Mouse (Mus musculus) forebrain, embryonic 14.5 days (tissue): ENCODE results near the gene Robo1. TPM values are rescaled to one million over a fixed set of nuclear protein-coding genes. Genes with fewer than 3 reads are reported as not detected.

Source experiments
- ATAC-seq: fragments of 200-750 bp; cut with Nextera tagmentation; 2 replicates; pipeline ENCODE4 v1.8.0; 2017; ENCODE audit warnings: mild to moderate bottlenecking, moderate library complexity
- DNase-seq: peaks from one replicate; pipeline ENCODE4 v3.0.0-alpha.2; 2015; ENCODE audit warnings: low spot score
- H3K27ac ChIP-seq: fragments of 300-500 bp; sonication (generic); 2 replicates; pipeline ENCODE4 v1.5.1; 2014; ENCODE audit warnings: low read depth, mild to moderate bottlenecking, control low read depth, low read length, moderate library complexity
- H3K27me3 ChIP-seq: fragments of 300-500 bp; sonication (generic); replicated peaks from 2 replicates; pipeline ENCODE4 v1.6.1; 2014; ENCODE audit warnings: low read length, control low read depth, mixed read lengths; ENCODE audit not compliant: control insufficient read depth, insufficient read depth
- H3K36me3 ChIP-seq: fragments of 300-500 bp; sonication (generic); 2 replicates; pipeline ENCODE4 v1.6.1; 2014; ENCODE audit warnings: low read length, control low read depth; ENCODE audit not compliant: control insufficient read depth, insufficient read depth
- H3K4me1 ChIP-seq: fragments of 300-500 bp; sonication (generic); 2 replicates; pipeline ENCODE4 v1.6.1; 2014; ENCODE audit warnings: antibody characterized with exemption, low read length, control low read depth; ENCODE audit not compliant: control insufficient read depth, insufficient read depth
- H3K4me2 ChIP-seq: fragments of 300-500 bp; sonication (generic); 2 replicates; pipeline ENCODE4 v1.6.1; 2014; ENCODE audit warnings: mild to moderate bottlenecking, control low read depth, low read length
- H3K4me3 ChIP-seq: fragments of 300-500 bp; sonication (generic); 2 replicates; pipeline ENCODE4 v1.5.1; 2014; ENCODE audit warnings: low read depth, low read length, control low read depth
- H3K9ac ChIP-seq: fragments of 300-500 bp; sonication (generic); 2 replicates; pipeline ENCODE4 v1.6.1; 2014; ENCODE audit warnings: mild to moderate bottlenecking, low read length, control low read depth, moderate library complexity
- H3K9me3 ChIP-seq: fragments of 300-500 bp; sonication (generic); replicated peaks from 2 replicates; pipeline ENCODE4 v1.6.1; 2016; ENCODE audit warnings: low read length, control low read depth, mixed read lengths; ENCODE audit not compliant: control insufficient read depth
- WGBS: fragments of 180-500 bp; shearing (Covaris S2); extraction: QIAGEN DNeasy Blood & Tissue Kit; methylation state at CpG from one replicate; pipeline ENCODE4 v1.1.7; 2014; 5-methylcytosine and 5-hydroxymethylcytosine counted together
- polyA plus RNA-seq: library from polyadenylated mRNA; unstranded; fragments of >200 nt; fragmentation: Nextera tagmentation; extraction: Ambion mirVana; gene quantifications from 2 replicates; pipeline ENCODE4 v1.2.1, GENCODE M21; 2014

Gene Robo1
- polyA plus RNA-seq, 1 experiment from 2014 or later: 37.1 TPM

DNA sequence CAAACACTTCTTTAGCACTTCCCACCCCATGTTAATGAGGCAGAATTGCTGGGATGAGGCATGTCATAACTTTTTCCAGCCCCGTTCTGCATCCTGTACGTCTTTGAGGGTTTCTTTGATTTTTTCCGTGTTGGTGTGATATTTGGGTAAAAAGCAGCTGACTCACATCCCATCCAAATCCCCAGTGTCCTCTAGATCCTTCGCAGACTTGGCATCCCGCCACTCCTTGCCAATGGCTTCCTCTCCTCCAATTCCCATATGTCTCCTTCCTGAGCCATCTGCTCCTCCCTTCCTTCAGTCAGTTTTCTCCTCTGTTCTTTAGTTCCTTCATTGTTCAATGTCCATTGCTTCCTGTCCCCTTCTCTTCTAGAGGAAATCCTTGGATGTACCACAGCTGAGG is 605.0 kb downstream of the Robo1 start:
- DNase-seq (peak; percentile 84), ATAC-seq (peak; percentile 84)
- Histone ChIP-seq H3K9me3 (no peaks in the 10 kb centered on the region), H3K27ac (no peak overlapping the region), H3K4me2 (no peak overlapping the region), H3K4me3 (no peak overlapping the region), H3K36me3 (no peaks in the 10 kb centered on the region), H3K9ac (no peak overlapping the region), H3K27me3 (no peaks in the 10 kb centered on the region), H3K4me1 (0 out of 2 replicates have a peak, but pooled peaks cover 2% of the 10 kb centered on the region)
- WGBS: 65% methylated on average over 5 of the region's 5 CpGs

- 78% methylated on average over 4 of the region's 4 CpGs for WGBS
- H3K36me3 ChIP-seq: no peaks in the 10 kb centered on the region
- ATAC-seq: no peak
- H3K4me1 ChIP-seq: 0 out of 2 replicates have a peak, but pooled peaks cover 2% of the 10 kb centered on the region
- H3K27me3 ChIP-seq: no peaks in the 10 kb centered on the region
- no peak overlapping the region for H3K4me2 ChIP-seq
- no peak overlapping the region for H3K27ac ChIP-seq
- no peak overlapping the region for H3K9ac ChIP-seq
- no peak for DNase-seq
- no peaks in the 10 kb centered on the region for H3K9me3 ChIP-seq
- H3K4me3 ChIP-seq: no peak overlapping the region
These were observed 606.0 kb downstream of the Robo1 start for GRCm38 (mm10) chr16:72914068-72914630.

DNA sequence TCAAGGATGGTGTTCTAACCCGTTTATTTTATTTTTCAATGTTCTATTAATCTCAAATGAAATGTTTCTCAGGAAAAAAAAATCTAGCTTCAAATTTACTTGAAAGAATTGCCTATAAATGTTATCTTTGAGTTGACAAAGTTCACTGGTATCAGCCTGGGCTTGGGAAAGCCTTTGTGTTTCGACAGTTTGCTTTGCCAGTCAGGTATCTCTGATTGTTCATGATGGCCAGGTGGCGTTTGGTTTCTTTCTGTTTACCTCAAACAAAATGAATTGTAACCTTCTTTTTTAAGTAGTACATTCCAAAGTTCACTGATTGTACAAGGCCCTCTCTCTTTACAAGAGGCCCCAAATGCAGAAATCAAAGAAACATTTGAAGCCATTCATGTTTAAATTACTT is 611.9 kb downstream of the Robo1 start:
- H3K4me3 ChIP-seq: no peak overlapping the region
- H3K27me3 ChIP-seq: no peaks in the 10 kb centered on the region
- H3K4me2 ChIP-seq: no peak overlapping the region
- no peaks in the 10 kb centered on the region for H3K36me3 ChIP-seq
- H3K27ac ChIP-seq: no peak overlapping the region
- peaks cover 25% of the 10 kb centered on the region for H3K4me1 ChIP-seq
- H3K9ac ChIP-seq: no peak overlapping the region
- ATAC-seq: no peak
- 68% methylated on average over 3 of the region's 3 CpGs for WGBS
- no peak for DNase-seq
- no peaks in the 10 kb centered on the region for H3K9me3 ChIP-seq

DNA sequence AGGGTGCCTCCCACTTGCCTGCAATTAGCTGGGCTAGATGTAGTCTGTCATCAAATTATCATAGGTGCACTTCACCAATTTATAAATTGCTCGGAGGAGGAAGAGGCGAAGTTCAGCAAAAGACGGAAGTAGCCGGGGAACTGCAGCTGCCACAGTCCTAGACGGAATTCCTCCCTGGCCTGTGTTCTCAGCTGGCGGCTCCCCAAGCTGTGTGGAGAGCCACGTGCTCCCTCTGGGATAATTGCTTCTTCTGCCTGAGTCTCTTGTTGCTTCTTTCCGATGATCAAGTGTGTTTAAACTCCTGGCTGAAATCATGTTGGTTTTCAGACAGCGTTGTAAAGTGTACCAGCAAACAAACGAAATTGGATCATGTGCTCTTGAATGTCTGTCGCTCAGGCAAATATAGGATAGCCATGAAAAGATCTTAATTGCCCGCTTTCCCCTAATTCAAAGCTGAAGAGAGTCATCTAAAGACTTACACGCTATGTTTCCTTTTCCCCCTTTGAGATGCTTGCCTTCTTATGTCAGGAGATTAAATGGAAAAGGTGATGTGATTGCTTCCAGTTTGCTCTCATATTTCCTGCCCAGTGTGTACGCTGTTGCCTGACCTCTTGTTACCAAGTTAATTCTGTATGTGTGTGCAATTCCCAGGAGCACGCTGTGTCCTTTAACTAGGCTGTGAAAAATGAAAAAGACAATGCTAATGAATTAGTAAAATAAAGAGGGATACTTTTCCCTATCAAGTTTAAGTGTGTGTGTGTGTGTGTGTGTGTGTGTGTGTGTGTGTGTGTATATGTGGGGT is 616.5 kb downstream of the Robo1 start:
- no peak overlapping the region for H3K27ac ChIP-seq
- H3K9ac ChIP-seq: no peak overlapping the region
- peak; percentile 89 for ATAC-seq
- H3K36me3 ChIP-seq: no peaks in the 10 kb centered on the region
- DNase-seq: peak; percentile 91
- H3K9me3 ChIP-seq: no peaks in the 10 kb centered on the region
- 5% methylated on average over 15 of the region's 15 CpGs for WGBS
- no peak overlapping the region for H3K4me3 ChIP-seq
- peaks cover 39% of the 10 kb centered on the region for H3K4me1 ChIP-seq
- H3K4me2 ChIP-seq: peak overlapping the region; percentile 42
- H3K27me3 ChIP-seq: no peaks in the 10 kb centered on the region

- 20% methylated on average over 6 of the region's 6 CpGs for WGBS
- Histone ChIP-seq H3K9me3 (no peaks in the 10 kb centered on the region), H3K36me3 (no peaks in the 10 kb centered on the region), H3K4me1 (peaks cover 27% of the 10 kb centered on the region), H3K27me3 (no peaks in the 10 kb centered on the region), H3K27ac (0 out of 2 replicates have a peak overlapping the region, but pooled peaks have one; percentile 5), H3K9ac (no peak overlapping the region), H3K4me2 (0 out of 2 replicates have a peak overlapping the region, but pooled peaks have one; percentile 9), H3K4me3 (no peak overlapping the region)
- ATAC-seq: peak; percentile 73
- DNase-seq: peak; percentile 84
These were observed 620.5 kb downstream of the Robo1 start for GRCm38 (mm10) chr16:72928525-72929122.

DNA sequence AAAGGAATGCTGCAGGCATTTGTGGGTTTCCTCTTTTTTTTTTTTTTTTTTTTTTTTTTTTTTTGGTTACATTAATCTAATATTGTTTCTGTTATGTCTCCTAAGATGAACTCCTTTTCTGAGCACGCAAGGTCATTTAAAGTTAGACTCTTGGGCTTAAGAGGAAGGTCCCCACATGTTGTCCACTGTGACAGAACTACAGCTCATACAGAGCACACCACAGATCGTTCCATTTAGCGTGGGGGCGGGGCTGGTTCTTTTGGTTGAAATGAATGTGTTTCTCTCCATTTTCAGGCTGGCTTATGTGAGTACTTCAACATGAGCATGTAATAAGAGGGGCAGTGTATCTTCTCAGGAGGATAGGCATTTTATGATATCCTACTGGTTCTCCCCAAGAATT is 622.8 kb downstream of the Robo1 start:
- H3K27ac ChIP-seq: no peak overlapping the region
- no peak for DNase-seq
- no peak overlapping the region for H3K4me2 ChIP-seq
- no peak overlapping the region for H3K4me3 ChIP-seq
- 68% methylated on average over 4 of the region's 4 CpGs for WGBS
- no peak overlapping the region for H3K9ac ChIP-seq
- H3K27me3 ChIP-seq: no peaks in the 10 kb centered on the region
- H3K9me3 ChIP-seq: no peaks in the 10 kb centered on the region
- peaks cover 14% of the 10 kb centered on the region for H3K4me1 ChIP-seq
- H3K36me3 ChIP-seq: no peaks in the 10 kb centered on the region
- no peak for ATAC-seq

- no peak overlapping the region for H3K27ac ChIP-seq
- no peak for ATAC-seq
These were observed 626.8 kb downstream of the Robo1 start for GRCm38 (mm10) chr16:72934908-72935307.

GRCm38 (mm10) chr16:72937183-72937582 is 629.1 kb downstream of the Robo1 start:
- no peak overlapping the region for H3K27ac ChIP-seq
- no peak overlapping the region for H3K4me3 ChIP-seq
- H3K9ac ChIP-seq: no peak overlapping the region
- no peaks in the 10 kb centered on the region for H3K9me3 ChIP-seq
- H3K4me2 ChIP-seq: no peak overlapping the region
- H3K4me1 ChIP-seq: 0 out of 2 replicates have a peak, but pooled peaks cover 4% of the 10 kb centered on the region
- H3K36me3 ChIP-seq: no peaks in the 10 kb centered on the region
- DNase-seq: no peak
- no peaks in the 10 kb centered on the region for H3K27me3 ChIP-seq
- ATAC-seq: no peak
- 48% methylated on average over 3 of the region's 3 CpGs for WGBS

More at GRCm38 (mm10) chr16:72934908-72935307, 626.8 kb downstream of the Robo1 start:
- H3K4me1 ChIP-seq: 0 out of 2 replicates have a peak, but pooled peaks cover 4% of the 10 kb centered on the region
- no peak overlapping the region for H3K9ac ChIP-seq
- DNase-seq: no peak
- no peaks in the 10 kb centered on the region for H3K27me3 ChIP-seq
- H3K4me3 ChIP-seq: no peak overlapping the region
- no peaks in the 10 kb centered on the region for H3K9me3 ChIP-seq
- no peak overlapping the region for H3K4me2 ChIP-seq
- no peaks in the 10 kb centered on the region for H3K36me3 ChIP-seq

- Histone ChIP-seq H3K9me3 (no peaks in the 10 kb centered on the region), H3K27me3 (no peaks in the 10 kb centered on the region), H3K4me3 (no peak overlapping the region), H3K9ac (no peak overlapping the region), H3K36me3 (no peaks in the 10 kb centered on the region), H3K4me2 (no peak overlapping the region), H3K27ac (no peak overlapping the region), H3K4me1 (peaks cover 4% of the 10 kb centered on the region; the same call in 1 of the 2 replicates)
- DNase-seq (no peak), ATAC-seq (no peak)
- 75% methylated on average over 3 of the region's 3 CpGs for WGBS
These were observed 631.8 kb downstream of the Robo1 start for GRCm38 (mm10) chr16:72939862-72940261.
